In the genomic region with DNA sequence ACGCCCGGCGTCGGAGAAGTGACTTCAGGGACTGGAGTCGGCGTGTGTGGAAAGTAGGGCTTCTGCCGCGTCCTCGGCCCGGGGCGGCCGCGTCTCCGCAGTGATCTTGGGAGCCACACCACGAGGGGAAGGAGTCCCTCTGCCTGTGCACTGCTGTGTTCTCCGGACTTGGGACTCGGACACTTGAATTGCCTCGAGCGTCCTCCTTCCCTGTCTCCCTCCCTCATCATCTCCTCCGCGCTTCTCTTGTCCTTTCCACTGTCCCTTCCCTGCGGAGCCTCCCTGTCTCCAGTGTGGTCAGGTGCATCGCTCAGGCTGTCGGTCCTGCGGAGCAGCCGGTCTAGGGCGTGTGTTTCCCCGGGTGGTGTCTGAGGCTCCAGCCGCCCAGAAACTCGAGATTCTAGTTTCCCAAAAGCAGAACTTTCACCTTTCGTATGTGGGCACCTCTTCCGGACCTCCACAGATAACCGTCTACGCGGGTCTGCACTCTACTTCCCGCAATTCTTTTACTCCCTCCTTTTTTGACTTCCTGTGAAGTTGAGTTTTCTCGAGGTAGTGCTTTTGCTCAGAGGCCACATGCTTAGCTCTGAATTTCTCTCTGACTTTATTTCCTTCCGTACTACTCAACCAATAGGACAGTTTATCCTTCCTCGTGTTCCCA, we compare ENCODE assay signal across 8 mouse cellular contexts. TPM values are rescaled to one million over a fixed set of nuclear protein-coding genes. Genes with fewer than 3 reads are reported as not detected.
DNase-seq lines count a peak whose midpoint lies in the region; ATAC-seq and TF ChIP-seq lines count a peak whose summit lies in the region.

No protein-coding gene starts in this region.

- no peaks in the 10 kb centered on the region; the same call in 1 of the 2 replicates for H3K36me3 ChIP-seq in ES-E14 (ENCODE audit: control insufficient read depth, insufficient read depth, low read length, poor library complexity, severe bottlenecking)
- no peaks in the 10 kb centered on the region for H3K36me3 ChIP-seq in embryonic facial prominence, embryonic 12.5 days

- H3K4me3 ChIP-seq in ES-E14 (ENCODE audit: insufficient read depth in 1 of 2, low read depth in 1 of 2, low read length in 2 of 2, poor library complexity in 1 of 2, severe bottlenecking in 1 of 2) = peak overlapping the region; percentile 79 to 97
- H3K4me3 ChIP-seq in embryonic facial prominence, embryonic 12.5 days = peak overlapping the region; percentile 82

- peak overlapping the region; percentile 84 for H3K9ac ChIP-seq in ES-E14 (ENCODE audit: insufficient read depth, low read depth, low read length, poor library complexity, severe bottlenecking)
- peak overlapping the region; percentile 85 for H3K9ac ChIP-seq in embryonic facial prominence, embryonic 12.5 days

- peak; percentile 40 for DNase-seq in kidney, adult 9 months
- no peak for DNase-seq in kidney, adult 11 months
- DNase-seq in ES-E14 (ENCODE audit: low read depth, low spot score) = peak; percentile 33
- DNase-seq in induced T-regulatory cell, adult 2 months (ENCODE audit: low read depth) = peak; percentile 69
- DNase-seq in right cerebral cortex, postnatal 4 days = no peak
- no peak for DNase-seq in cerebellum, postnatal 10 days

- H3K27ac ChIP-seq in ES-E14 (ENCODE audit: insufficient read depth, low read depth, low read length, poor library complexity, severe bottlenecking) = peak overlapping the region; percentile 1; the same call in 1 of the 2 replicates
- peak overlapping the region; percentile 65; the same call in 1 of the 2 replicates for H3K27ac ChIP-seq in embryonic facial prominence, embryonic 12.5 days

- peak; percentile 48 for ATAC-seq in embryonic facial prominence, embryonic 12.5 days (ENCODE audit: insufficient number of reproducible peaks, insufficient read depth, low FRiP score, low TSS enrichment)
- peak; percentile 42 for ATAC-seq in megakaryocyte-erythroid progenitor cell, adult 5-6 weeks (replicated peaks; ENCODE audit: low FRiP score, low TSS enrichment, poor library complexity, severe bottlenecking)

- peaks cover 2% of the 10 kb centered on the region in 2 experiments; a peak in 1 of 4 replicates for H3K4me1 ChIP-seq in ES-E14 (ENCODE audit: control insufficient read depth in 2 of 2, insufficient read depth in 2 of 2, low read length in 2 of 2, poor library complexity in 1 of 2)
- H3K4me1 ChIP-seq in embryonic facial prominence, embryonic 12.5 days = peaks cover 11% of the 10 kb centered on the region

- in situ Hi-C loops in ES-E14 (cut with MboI; ENCODE audit: low sequenced_read_pairs in 2 of 2, unreplicated experiment in 2 of 2) = no loop called here

- no peaks in the 10 kb centered on the region for H3K9me3 ChIP-seq in ES-E14 (ENCODE audit: control insufficient read depth, insufficient read depth, low read depth, low read length)
- no peaks in the 10 kb centered on the region for H3K9me3 ChIP-seq in embryonic facial prominence, embryonic 12.5 days

- H3K27me3 ChIP-seq in embryonic facial prominence, embryonic 12.5 days = no peaks in the 10 kb centered on the region

- H3K4me2 ChIP-seq in embryonic facial prominence, embryonic 12.5 days (replicated peaks) = peak overlapping the region; percentile 85

- under 1% methylated on average over 39 of the region's 39 CpGs for WGBS in embryonic facial prominence, embryonic 12.5 days

TF ChIP-seq in ES-E14, 5 proteins besides CTCF, POLR2A, EP300 and RAD21:
- TF ChIP-seq CHD2 (IDR thresholded peaks at IDR 0.05; ENCODE audit: low read depth, low read length) (no peak), ZNF384 (IDR thresholded peaks at IDR 0.05; ENCODE audit: low read depth, low read length) (no peak), ZC3H11A (IDR thresholded peaks at IDR 0.05; ENCODE audit: borderline replicate concordance, low read depth, low read length) (no peak), HCFC1 (IDR thresholded peaks at IDR 0.05; ENCODE audit: borderline replicate concordance, insufficient read depth, low read length) (no peak), MAFK (IDR thresholded peaks at IDR 0.05; ENCODE audit: insufficient read depth, low read depth, low read length) (no peak)
TF ChIP-seq in ES-E14: peak in this region for 0.

RNA-seq across cellular contexts. Expression of a gene that starts 0.6 kb away (rescaled TPM):
- 41.7 and 58.5 TPM in 2 replicates for total RNA-seq in ES-E14 (2012; rRNA removed)
- 78.3 and 81.0 TPM in 2 replicates for polyA plus RNA-seq in embryonic facial prominence, embryonic 12.5 days (2016; fragmentation: Nextera tagmentation; extraction: Ambion mirVana)
- 99.1 and 112 TPM in 2 replicates for total RNA-seq in megakaryocyte-erythroid progenitor cell, adult 5-6 weeks (2014; fragmentation: Nextera tagmentation)
- 140 and 180 TPM in 2 replicates for total RNA-seq in megakaryocyte-erythroid progenitor cell, adult 5-6 weeks (2017)

RNA-seq across cellular contexts. Expression of a gene that starts 0.8 kb away (rescaled TPM):
- 16.8 TPM in 2 replicates for total RNA-seq in ES-E14 (2012; rRNA removed)
- polyA plus RNA-seq in embryonic facial prominence, embryonic 12.5 days (2016; fragmentation: Nextera tagmentation; extraction: Ambion mirVana) = 29.3 and 34.1 TPM in 2 replicates
- 0.85 and 2.1 TPM in 2 replicates for total RNA-seq in megakaryocyte-erythroid progenitor cell, adult 5-6 weeks (2014; fragmentation: Nextera tagmentation)
- total RNA-seq in megakaryocyte-erythroid progenitor cell, adult 5-6 weeks (2017) = 1.7 and 5.1 TPM in 2 replicates

Comparison
In these comparisons a context has a peak if more than half of its experiments do, and no peak if none do; other contexts are left out.
1. DNase-seq: peak in kidney, adult 9 months (single experiment), ES-E14 (single experiment) and induced T-regulatory cell, adult 2 months (single experiment); none in kidney, adult 11 months (single experiment), right cerebral cortex, postnatal 4 days (single experiment) and cerebellum, postnatal 10 days (0 of 2).